9 mouse cellular contexts compared by ENCODE assay signal in the genomic region with DNA sequence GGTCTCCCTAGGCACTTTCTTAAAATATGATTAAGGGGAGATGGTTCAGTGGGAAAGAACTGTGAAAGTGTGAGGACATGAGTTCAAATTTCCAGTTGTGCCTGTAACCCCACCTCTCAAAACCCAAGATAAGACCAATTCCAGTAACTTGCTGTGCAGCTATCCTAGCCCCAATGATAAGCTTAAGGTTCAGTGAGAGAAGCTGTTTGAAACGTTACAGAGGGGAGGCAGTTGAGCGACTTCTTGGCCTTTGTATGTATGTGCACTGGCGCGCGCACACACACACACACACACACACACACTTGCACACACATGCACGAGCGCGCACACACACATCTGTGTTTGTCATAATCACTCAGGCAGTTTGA. TPM values are rescaled to one million over a fixed set of nuclear protein-coding genes. Genes with fewer than 3 reads are reported as not detected.
DNase-seq lines count a peak whose midpoint lies in the region; ATAC-seq lines count a peak whose summit lies in the region.
"Had no signal": no experiment of that assay in that cellular context is flagged by ENCODE, and none has a peak within 500 bp of the region (broad histone marks: within the 10 kb centered on the region; RNA-seq: fewer than 3 reads in every experiment).

No protein-coding gene starts in this region.

- H3K4me2 ChIP-seq in heart, embryonic 14.5 days (ENCODE audit: low read length): peak overlapping the region; percentile 60
- peak overlapping the region; percentile 51 for H3K4me2 ChIP-seq in intestine, embryonic 15.5 days (replicated peaks)
- H3K4me2 ChIP-seq in midbrain, embryonic 16.5 days (ENCODE audit: low read length): peak overlapping the region; percentile 54

- peaks cover 13 to 38% of the 10 kb centered on the region in 2 experiments for H3K4me1 ChIP-seq in heart, embryonic 14.5 days (ENCODE audit: control insufficient read depth in 2 of 2, insufficient read depth in 2 of 2, low read length in 2 of 2)
- peaks cover 37% of the 10 kb centered on the region for H3K4me1 ChIP-seq in embryonic facial prominence, embryonic 10.5 days
- H3K4me1 ChIP-seq in intestine, embryonic 15.5 days (replicated peaks): peaks cover 20% of the 10 kb centered on the region; the same call in 1 of the 2 replicates
- peaks cover 33% of the 10 kb centered on the region for H3K4me1 ChIP-seq in midbrain, embryonic 16.5 days (ENCODE audit: control insufficient read depth, insufficient read depth, low read length)

- H3K9ac ChIP-seq in heart, embryonic 14.5 days (ENCODE audit: low read length): no peak overlapping the region
- H3K9ac ChIP-seq in intestine, embryonic 15.5 days: no peak overlapping the region
- no peak overlapping the region for H3K9ac ChIP-seq in midbrain, embryonic 16.5 days (ENCODE audit: low read depth, low read length)

- no peak overlapping the region for H3K27ac ChIP-seq in heart, embryonic 14.5 days (replicated peaks in 1 of 2; ENCODE audit: control insufficient read depth in 1 of 2, insufficient read depth in 1 of 2, low read depth in 2 of 2, low read length in 2 of 2)
- peak overlapping the region; percentile 24; the same call in 1 of the 2 replicates for H3K27ac ChIP-seq in embryonic facial prominence, embryonic 10.5 days (replicated peaks)
- H3K27ac ChIP-seq in intestine, embryonic 15.5 days: no peak overlapping the region
- H3K27ac ChIP-seq in midbrain, embryonic 16.5 days (ENCODE audit: low read length): no peak overlapping the region
- H3K27ac ChIP-seq: macrophage had no signal

- DNase-seq in heart, adult 8-10 months (ENCODE audit: low spot score): no peak
- no peak for DNase-seq in embryonic facial prominence, embryonic 10.5 days (ENCODE audit: low spot score)
- no peak for DNase-seq in B cell, adult 2 months
- no peak for DNase-seq in thymus, postnatal 10 days (ENCODE audit: low spot score in 2 of 2)
- no peak for DNase-seq in thymus, adult 18-20 months

- no peaks in the 10 kb centered on the region for H3K9me3 ChIP-seq in heart, embryonic 14.5 days (ENCODE audit: control insufficient read depth, low read length)
- H3K9me3 ChIP-seq in embryonic facial prominence, embryonic 10.5 days: no peaks in the 10 kb centered on the region
- no peaks in the 10 kb centered on the region for H3K9me3 ChIP-seq in intestine, embryonic 15.5 days
- no peaks in the 10 kb centered on the region for H3K9me3 ChIP-seq in midbrain, embryonic 16.5 days (replicated peaks; ENCODE audit: control insufficient read depth, low read length, poor library complexity, severe bottlenecking)

- no peaks in the 10 kb centered on the region for H3K27me3 ChIP-seq in heart, embryonic 14.5 days (ENCODE audit: control insufficient read depth, insufficient read depth, low read length)
- H3K27me3 ChIP-seq in embryonic facial prominence, embryonic 10.5 days (replicated peaks; ENCODE audit: low read depth, poor library complexity, severe bottlenecking): no peaks in the 10 kb centered on the region
- no peaks in the 10 kb centered on the region for H3K27me3 ChIP-seq in intestine, embryonic 15.5 days (replicated peaks)
- H3K27me3 ChIP-seq in midbrain, embryonic 16.5 days (ENCODE audit: control insufficient read depth, insufficient read depth, low read depth, low read length): no peaks in the 10 kb centered on the region

- H3K4me3 ChIP-seq in heart, embryonic 14.5 days (ENCODE audit: control insufficient read depth in 1 of 2, insufficient read depth in 1 of 2, low read depth in 1 of 2, low read length in 2 of 2): no peak overlapping the region; a peak in 1 of 4 replicates
- peak overlapping the region; percentile 84 for H3K4me3 ChIP-seq in embryonic facial prominence, embryonic 10.5 days
- H3K4me3 ChIP-seq in intestine, embryonic 15.5 days (replicated peaks): peak overlapping the region; percentile 8; the same call in 1 of the 2 replicates
- H3K4me3 ChIP-seq in midbrain, embryonic 16.5 days (ENCODE audit: low read depth, low read length): no peak overlapping the region

- 77% methylated on average over 8 of the region's 8 CpGs for WGBS in heart, embryonic 14.5 days
- 79% methylated on average over 8 of the region's 8 CpGs for WGBS in embryonic facial prominence, embryonic 10.5 days
- 80% methylated on average over 8 of the region's 8 CpGs for WGBS in intestine, embryonic 15.5 days
- 80% methylated on average over 8 of the region's 8 CpGs for WGBS in midbrain, embryonic 16.5 days

- ATAC-seq in heart, embryonic 14.5 days (ENCODE audit: insufficient number of reproducible peaks, insufficient read depth, low FRiP score, low read depth): no peak
- no peak for ATAC-seq in intestine, embryonic 15.5 days
- ATAC-seq in midbrain, embryonic 16.5 days: no peak

- no peaks in the 10 kb centered on the region for H3K36me3 ChIP-seq in heart, embryonic 14.5 days (ENCODE audit: control insufficient read depth, insufficient read depth, low read length)
- peaks cover 2% of the 10 kb centered on the region for H3K36me3 ChIP-seq in embryonic facial prominence, embryonic 10.5 days (replicated peaks)
- no peaks in the 10 kb centered on the region for H3K36me3 ChIP-seq in intestine, embryonic 15.5 days
- H3K36me3 ChIP-seq in midbrain, embryonic 16.5 days (ENCODE audit: control insufficient read depth, insufficient read depth, low read length): no peaks in the 10 kb centered on the region

RNA-seq across cellular contexts. Expression of gene Gna12, which starts 0.8 kb away (rescaled TPM):
- 46.4 and 53.8 TPM in 2 replicates for polyA plus RNA-seq in heart, embryonic 14.5 days (2014; fragmentation: Nextera tagmentation; extraction: Ambion mirVana)
- 100 to 1,000 TPM; 124 to 170 (median 134) TPM for total RNA-seq in heart, adult 8-10 months (2022)
- 11.4 and 14.1 TPM in 2 replicates for polyA plus RNA-seq in embryonic facial prominence, embryonic 10.5 days (2016; fragmentation: Nextera tagmentation; extraction: Ambion mirVana)
- 29.5 and 37.8 TPM in 2 replicates for polyA plus RNA-seq in intestine, embryonic 15.5 days (2015; fragmentation: Nextera tagmentation; extraction: Ambion mirVana)
- polyA plus RNA-seq in midbrain, embryonic 16.5 days (2015; fragmentation: Nextera tagmentation; extraction: Ambion mirVana): 9.3 and 11.0 TPM in 2 replicates

Comparison
In these comparisons a context has a peak if more than half of its experiments do, and no peak if none do; other contexts are left out.
1. H3K4me3 ChIP-seq: peak in embryonic facial prominence, embryonic 10.5 days (single experiment) and intestine, embryonic 15.5 days (single experiment); none in heart, embryonic 14.5 days (0 of 2) and midbrain, embryonic 16.5 days (single experiment).
2. Peak in every context shown above with its lines, with median percentiles within 50 percentile points of each other: H3K4me2 ChIP-seq.